Mouse (Mus musculus) heart, postnatal 0 days (tissue): ENCODE measurements at regions not wholly inside any gene's neighbourhood (a gene's known extent, or its start where the extent isn't known, plus 50 kb on each side); places are given as distances from the start of the nearest gene placed in this dataset.

ENCODE experiments used
- CTCF ChIP-seq: IDR thresholded peaks from 2 replicates; pipeline ENCODE4 v1.5.1; 2016; ENCODE audit warnings: antibody characterized with exemption, control low read depth, low read depth
- EP300 ChIP-seq: IDR thresholded peaks from 2 replicates; pipeline ENCODE4 v1.6.1; 2016; ENCODE audit warnings: antibody characterized with exemption, low read depth

- TF ChIP-seq EP300 (no peak), CTCF (no peak)
Measured at GRCm38 (mm10) chr4:55738714-55739113, 206.4 kb upstream of the Klf4 start.
